Mouse (Mus musculus) heart, adult 2 months (tissue): ENCODE results near the gene Sesn1.

Experiments
- CTCF ChIP-seq: fragments of 200-600 bp; IDR thresholded peaks from 2 replicates; pipeline ENCODE4 v1.8.1; 2022; ENCODE audit warnings: antibody characterized with exemption, mild to moderate bottlenecking, moderate library complexity
- EP300 ChIP-seq: fragments of 200-500 bp; IDR thresholded peaks from 2 replicates; pipeline ENCODE4 v1.6.1; 2011; ENCODE audit warnings: low read depth, low read length, control low read depth; ENCODE audit not compliant: insufficient read depth
- POLR2A ChIP-seq: fragments of 200-500 bp; IDR thresholded peaks from 2 replicates; pipeline ENCODE4 v1.6.1; 2011; ENCODE audit warnings: mild to moderate bottlenecking, low read depth, low read length, control low read depth; ENCODE audit not compliant: insufficient read depth

DNA sequence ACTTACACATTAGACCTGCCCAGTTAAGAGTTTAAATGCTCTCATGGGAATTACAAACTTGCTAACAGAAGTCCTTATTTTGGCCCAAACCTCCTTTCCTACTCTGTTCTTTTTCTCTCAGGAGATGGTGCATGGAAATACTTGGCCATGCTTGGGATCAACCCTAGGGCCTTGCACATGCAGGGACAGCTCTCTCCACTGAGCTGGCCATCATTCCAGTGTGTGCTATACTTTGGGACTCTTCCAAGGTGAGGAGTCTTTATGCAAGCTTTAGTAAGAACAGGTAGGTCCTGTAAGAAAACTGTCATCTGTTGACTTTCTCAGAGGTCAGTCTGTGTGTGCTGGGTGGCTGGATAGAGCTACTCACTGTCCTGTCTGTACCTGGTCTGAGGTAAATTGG is 80.8 kb downstream of the Sesn1 start:
- TF ChIP-seq CTCF (no peak), POLR2A (no peak), EP300 (no peak)
